Mouse (Mus musculus): Measurements from ENCODE around the gene Rhbdd1.

Gene Rhbdd1

GRCm38 (mm10) chr1:82364047-82364446, 47.8 kb downstream of the Rhbdd1 start:
- DNase-seq (ENCODE audit: low spot score in 2 of 2): no peak

GRCm38 (mm10) chr1:82364468-82364867, 48.2 kb downstream of the Rhbdd1 start:
- DNase-seq (ENCODE audit: low spot score in 2 of 2): no peak

GRCm38 (mm10) chr1:82371636-82372428, 55.6 kb downstream of the Rhbdd1 start:
- no peak for DNase-seq (ENCODE audit: low spot score in 2 of 2)

GRCm38 (mm10) chr1:82373924-82374323, 57.7 kb downstream of the Rhbdd1 start:
- DNase-seq (ENCODE audit: low spot score in 2 of 2): no peak

GRCm38 (mm10) chr1:82374831-82375358, 58.6 kb downstream of the Rhbdd1 start:
- no peak for DNase-seq (ENCODE audit: low spot score in 2 of 2)

GRCm38 (mm10) chr1:82375452-82375851, 59.2 kb downstream of the Rhbdd1 start:
- no peak for DNase-seq (ENCODE audit: low spot score in 2 of 2)

- DNase-seq (ENCODE audit: low spot score in 2 of 2): no peak
Observed at GRCm38 (mm10) chr1:82381946-82382345, 65.7 kb downstream of the Rhbdd1 start.

GRCm38 (mm10) chr1:82384106-82384505, 67.9 kb downstream of the Rhbdd1 start:
- DNase-seq (ENCODE audit: low spot score in 2 of 2): no peak

GRCm38 (mm10) chr1:82385054-82385453, 68.8 kb downstream of the Rhbdd1 start:
- DNase-seq (ENCODE audit: low spot score in 2 of 2): no peak

GRCm38 (mm10) chr1:82385827-82386230, 69.6 kb downstream of the Rhbdd1 start:
- DNase-seq (ENCODE audit: low spot score in 2 of 2): no peak

GRCm38 (mm10) chr1:82386814-82387771, 70.8 kb downstream of the Rhbdd1 start:
- no peak for DNase-seq (ENCODE audit: low spot score in 2 of 2)

- no peak for DNase-seq (ENCODE audit: low spot score in 2 of 2)
Observed at GRCm38 (mm10) chr1:82389371-82389770, 73.1 kb downstream of the Rhbdd1 start.

- DNase-seq (ENCODE audit: low spot score in 2 of 2): no peak
Observed at GRCm38 (mm10) chr1:82395371-82395770, 79.1 kb downstream of the Rhbdd1 start.

GRCm38 (mm10) chr1:82407786-82408185, 91.5 kb downstream of the Rhbdd1 start:
- no peak for DNase-seq (ENCODE audit: low spot score in 2 of 2)

- DNase-seq (ENCODE audit: low spot score in 2 of 2): no peak
Observed at GRCm38 (mm10) chr1:82409271-82409670, 93.0 kb downstream of the Rhbdd1 start.

GRCm38 (mm10) chr1:82410548-82410947, 94.3 kb downstream of the Rhbdd1 start:
- DNase-seq (ENCODE audit: low spot score in 2 of 2): no peak

GRCm38 (mm10) chr1:82411521-82411920, 95.3 kb downstream of the Rhbdd1 start:
- DNase-seq (ENCODE audit: low spot score in 2 of 2): no peak

- no peak for DNase-seq (ENCODE audit: low spot score in 2 of 2)
Observed at GRCm38 (mm10) chr1:82412085-82412484, 95.8 kb downstream of the Rhbdd1 start.

GRCm38 (mm10) chr1:82414434-82415045, 98.3 kb downstream of the Rhbdd1 start:
- no peak for DNase-seq (ENCODE audit: low spot score in 2 of 2)

- DNase-seq (ENCODE audit: low spot score in 2 of 2): no peak
Observed at GRCm38 (mm10) chr1:82415641-82416040, 99.4 kb downstream of the Rhbdd1 start.

GRCm38 (mm10) chr1:82427729-82428128, 111.5 kb downstream of the Rhbdd1 start:
- no peak for DNase-seq (ENCODE audit: low spot score in 2 of 2)

GRCm38 (mm10) chr1:82429061-82429460, 112.8 kb downstream of the Rhbdd1 start:
- no peak for DNase-seq (ENCODE audit: low spot score in 2 of 2)

All from right cerebral cortex, adult 2 months (tissue).